Mouse (Mus musculus) spleen, embryonic (tissue): Measurements from ENCODE around the gene Mef2c.

Experiments
- CTCF ChIA-PET: fragments of 350-600 bp; sonication (Branson Sonifier 250); formaldehyde crosslinking; loops from one replicate; lab custom pipeline; 2022; lab: Charles Lee

Mef2c gene

GRCm38 (mm10) chr13:83604785-83605184 is 101.0 kb downstream of the Mef2c start:
- CTCF ChIA-PET = interaction anchor here (0.6 to 0.7 kb wide), 2 partner anchors 45 to 1539 kb away, joined by 3 read pairs; no protein-coding TSS in a partner anchor

- CTCF ChIA-PET = no interaction called here
Observed at GRCm38 (mm10) chr13:83607883-83608581, 104.2 kb downstream of the Mef2c start.

GRCm38 (mm10) chr13:83608851-83609516 is 105.2 kb downstream of the Mef2c start:
- CTCF ChIA-PET = no interaction called here

GRCm38 (mm10) chr13:83609517-83609878 is 105.7 kb downstream of the Mef2c start:
- CTCF ChIA-PET = no interaction called here

- CTCF ChIA-PET = interaction anchor here (0.6 kb wide), 1 partner anchor 44 kb away, joined by 5 read pairs; no protein-coding TSS in a partner anchor
Observed at GRCm38 (mm10) chr13:83610124-83610523, 106.3 kb downstream of the Mef2c start.

- CTCF ChIA-PET = interaction anchor here (0.9 kb wide), 1 partner anchor 10 kb away, joined by 6 read pairs; no protein-coding TSS in a partner anchor
Observed at GRCm38 (mm10) chr13:83612195-83612594, 108.4 kb downstream of the Mef2c start.

GRCm38 (mm10) chr13:83615875-83616274 is 112.0 kb downstream of the Mef2c start:
- CTCF ChIA-PET = interaction anchor here (0.6 to 0.7 kb wide), 2 partner anchors 30 to 1339 kb away, joined by 3 read pairs; no protein-coding TSS in a partner anchor

GRCm38 (mm10) chr13:83624651-83625050 is 120.8 kb downstream of the Mef2c start:
- CTCF ChIA-PET = interaction anchor here (0.6 to 1.0 kb wide), 5 partner anchors 9 to 114 kb away, joined by 3 to 4 read pairs (median 3); no protein-coding TSS in a partner anchor

- CTCF ChIA-PET = no interaction called here
Observed at GRCm38 (mm10) chr13:83627429-83627828, 123.6 kb downstream of the Mef2c start.

GRCm38 (mm10) chr13:83628139-83628538 is 124.3 kb downstream of the Mef2c start:
- CTCF ChIA-PET = interaction anchor here (1.2 kb wide), 1 partner anchor 27 kb away, joined by 3 read pairs; no protein-coding TSS in a partner anchor

GRCm38 (mm10) chr13:83633155-83633554 is 129.3 kb downstream of the Mef2c start:
- CTCF ChIA-PET = interaction anchor here (0.7 kb wide), 1 partner anchor 20 kb away, joined by 4 read pairs; no protein-coding TSS in a partner anchor

- CTCF ChIA-PET = interaction anchor here (0.5 kb wide), 1 partner anchor 96 kb away, joined by 4 read pairs; no protein-coding TSS in a partner anchor
Observed at GRCm38 (mm10) chr13:83635218-83635617, 131.4 kb downstream of the Mef2c start.

GRCm38 (mm10) chr13:83637666-83638065 is 133.8 kb downstream of the Mef2c start:
- CTCF ChIA-PET = no interaction called here

GRCm38 (mm10) chr13:83638735-83639134 is 134.9 kb downstream of the Mef2c start:
- CTCF ChIA-PET = no interaction called here

GRCm38 (mm10) chr13:83649051-83649450 is 145.2 kb downstream of the Mef2c start:
- CTCF ChIA-PET = no interaction called here

- CTCF ChIA-PET = interaction anchor here (0.7 kb wide), 1 partner anchor 45 kb away, joined by 3 read pairs; no protein-coding TSS in a partner anchor
Observed at GRCm38 (mm10) chr13:83649795-83650476, 146.1 kb downstream of the Mef2c start.

- CTCF ChIA-PET = interaction anchor here (0.5 to 0.6 kb wide), 2 partner anchors 749 to 1423 kb away, joined by 3 to 11 read pairs; no protein-coding TSS in a partner anchor
Observed at GRCm38 (mm10) chr13:83650807-83651206, 147.0 kb downstream of the Mef2c start.

GRCm38 (mm10) chr13:83651941-83652548 is 148.2 kb downstream of the Mef2c start:
- CTCF ChIA-PET = interaction anchor here (0.6 kb wide), 1 partner anchor 312 kb away, joined by 3 read pairs; no protein-coding TSS in a partner anchor

GRCm38 (mm10) chr13:83652560-83652959 is 148.7 kb downstream of the Mef2c start:
- CTCF ChIA-PET = interaction anchor here (0.6 kb wide), 1 partner anchor 312 kb away, joined by 3 read pairs; no protein-coding TSS in a partner anchor

- CTCF ChIA-PET = interaction anchor here (0.7 to 1.4 kb wide), 3 partner anchors 26 to 843 kb away, joined by 3 to 5 read pairs (median 3); no protein-coding TSS in a partner anchor
Observed at GRCm38 (mm10) chr13:83654889-83655769, 151.3 kb downstream of the Mef2c start.
